Mouse (Mus musculus) bone marrow macrophage, adult 2 months (primary cell): ENCODE data around the gene Lysmd1.

ENCODE experiments used
- CTCF ChIP-seq: IDR thresholded peaks from 2 replicates; pipeline ENCODE4 v1.5.1; 2012; ENCODE audit warnings: low read depth, mild to moderate bottlenecking, low read length, moderate library complexity
- POLR2A ChIP-seq: IDR thresholded peaks from 2 replicates; pipeline ENCODE4 v1.6.1; 2012; ENCODE audit warnings: mild to moderate bottlenecking, low read depth, low read length, borderline replicate concordance

DNA sequence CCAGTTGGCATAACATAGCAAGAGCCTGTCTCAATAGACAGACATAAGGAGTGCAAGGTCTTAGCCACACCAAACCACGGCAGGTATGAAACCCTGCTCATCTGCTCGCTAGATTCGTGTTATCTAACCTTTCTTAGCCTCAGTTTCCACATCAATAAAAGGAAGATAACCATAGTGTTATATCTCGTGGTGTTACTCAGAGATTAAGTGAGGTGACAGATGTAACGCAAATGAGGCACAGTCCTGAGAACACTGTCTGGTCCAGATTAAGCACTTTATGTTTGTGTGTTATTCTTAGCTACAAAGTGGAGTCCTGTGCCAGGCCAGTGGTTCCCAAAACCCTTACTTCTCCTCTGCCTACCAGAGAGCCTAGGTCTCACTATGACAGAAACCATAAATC lies 31.0 kb downstream of the Lysmd1 start:
- no peak for TF ChIP-seq CTCF
- TF ChIP-seq POLR2A, result no peak
